Mouse (Mus musculus): Measurements from ENCODE around the gene Grik4. TPM values are rescaled to one million over a fixed set of nuclear protein-coding genes. Genes with fewer than 3 reads are reported as not detected.

Gene Grik4
- polyA plus RNA-seq, 1 experiment from 2014 or later, result 2.5 TPM

GRCm38 (mm10) chr9:42872885-42873284 lies 71.4 kb downstream of the Grik4 start:
- H3K9me3 ChIP-seq (ENCODE audit: control insufficient read depth, low read length), result no peaks in the 10 kb centered on the region
- no peak overlapping the region for H3K27ac ChIP-seq (ENCODE audit: low read depth, low read length)
- WGBS, result 62% methylated on average over 6 of the region's 6 CpGs
- no peak overlapping the region for H3K4me2 ChIP-seq (ENCODE audit: low read depth)
- DNase-seq (ENCODE audit: low spot score), result no peak
- H3K4me3 ChIP-seq (ENCODE audit: low read depth, low read length), result no peak overlapping the region
- no peak for ATAC-seq (ENCODE audit: insufficient read depth, low FRiP score, low TSS enrichment)
- H3K4me1 ChIP-seq (ENCODE audit: control insufficient read depth, insufficient read depth, low read length), result no peaks in the 10 kb centered on the region
- H3K9ac ChIP-seq (ENCODE audit: low read length), result no peak overlapping the region
- no peaks in the 10 kb centered on the region for H3K36me3 ChIP-seq (ENCODE audit: control insufficient read depth, insufficient read depth, low read length)
- H3K27me3 ChIP-seq (ENCODE audit: control insufficient read depth, insufficient read depth, low read length), result no peaks in the 10 kb centered on the region

- Histone ChIP-seq H3K36me3 (ENCODE audit: control insufficient read depth, insufficient read depth, low read length) (no peaks in the 10 kb centered on the region), H3K9me3 (ENCODE audit: control insufficient read depth, low read length) (no peaks in the 10 kb centered on the region), H3K4me3 (ENCODE audit: low read depth, low read length) (no peak overlapping the region), H3K27ac (ENCODE audit: low read depth, low read length) (no peak overlapping the region), H3K27me3 (ENCODE audit: control insufficient read depth, insufficient read depth, low read length) (0 out of 2 replicates have a peak, but pooled peaks cover under 1% of the 10 kb centered on the region), H3K9ac (ENCODE audit: low read length) (no peak overlapping the region), H3K4me2 (ENCODE audit: low read depth) (no peak overlapping the region), H3K4me1 (ENCODE audit: control insufficient read depth, insufficient read depth, low read length) (no peaks in the 10 kb centered on the region)
- ATAC-seq (ENCODE audit: insufficient read depth, low FRiP score, low TSS enrichment) (no peak), DNase-seq (ENCODE audit: low spot score) (no peak)
- 90% methylated on average over 4 of the region's 4 CpGs for WGBS
Observed at GRCm38 (mm10) chr9:42871681-42872080, 72.6 kb downstream of the Grik4 start.

- no peak for DNase-seq (ENCODE audit: low spot score)
- Histone ChIP-seq H3K4me2 (ENCODE audit: low read depth) (no peak overlapping the region), H3K9me3 (ENCODE audit: control insufficient read depth, low read length) (no peaks in the 10 kb centered on the region), H3K9ac (ENCODE audit: low read length) (no peak overlapping the region), H3K27me3 (ENCODE audit: control insufficient read depth, insufficient read depth, low read length) (0 out of 2 replicates have a peak, but pooled peaks cover 5% of the 10 kb centered on the region), H3K36me3 (ENCODE audit: control insufficient read depth, insufficient read depth, low read length) (no peaks in the 10 kb centered on the region), H3K27ac (ENCODE audit: low read depth, low read length) (no peak overlapping the region), H3K4me1 (ENCODE audit: control insufficient read depth, insufficient read depth, low read length) (peaks cover 4% of the 10 kb centered on the region; the same call in 1 of the 2 replicates), H3K4me3 (ENCODE audit: low read depth, low read length) (no peak overlapping the region)
- 50% methylated on average over 9 of the region's 9 CpGs for WGBS
- ATAC-seq (ENCODE audit: insufficient read depth, low FRiP score, low TSS enrichment), result no peak
Observed at GRCm38 (mm10) chr9:42870257-42870656, 74.0 kb downstream of the Grik4 start.

- Histone ChIP-seq H3K9me3 (ENCODE audit: control insufficient read depth, low read length) (no peaks in the 10 kb centered on the region), H3K4me3 (ENCODE audit: low read depth, low read length) (no peak overlapping the region), H3K9ac (ENCODE audit: low read length) (no peak overlapping the region), H3K27me3 (ENCODE audit: control insufficient read depth, insufficient read depth, low read length) (peaks cover 7% of the 10 kb centered on the region; the same call in 1 of the 2 replicates), H3K36me3 (ENCODE audit: control insufficient read depth, insufficient read depth, low read length) (no peaks in the 10 kb centered on the region), H3K4me2 (ENCODE audit: low read depth) (no peak overlapping the region), H3K4me1 (ENCODE audit: control insufficient read depth, insufficient read depth, low read length) (peaks cover 7% of the 10 kb centered on the region; the same call in 1 of the 2 replicates), H3K27ac (ENCODE audit: low read depth, low read length) (no peak overlapping the region)
- DNase-seq (ENCODE audit: low spot score) (no peak), ATAC-seq (ENCODE audit: insufficient read depth, low FRiP score, low TSS enrichment) (no peak)
- 61% methylated on average over 10 of the region's 10 CpGs for WGBS
Observed at GRCm38 (mm10) chr9:42868508-42868907, 75.8 kb downstream of the Grik4 start.

- Histone ChIP-seq H3K27ac (ENCODE audit: low read depth, low read length) (no peak overlapping the region), H3K9me3 (ENCODE audit: control insufficient read depth, low read length) (no peaks in the 10 kb centered on the region), H3K9ac (ENCODE audit: low read length) (no peak overlapping the region), H3K36me3 (ENCODE audit: control insufficient read depth, insufficient read depth, low read length) (no peaks in the 10 kb centered on the region), H3K4me1 (ENCODE audit: control insufficient read depth, insufficient read depth, low read length) (peaks cover 7% of the 10 kb centered on the region; the same call in 1 of the 2 replicates), H3K27me3 (ENCODE audit: control insufficient read depth, insufficient read depth, low read length) (peaks cover 7% of the 10 kb centered on the region; the same call in 1 of the 2 replicates), H3K4me2 (ENCODE audit: low read depth) (no peak overlapping the region), H3K4me3 (ENCODE audit: low read depth, low read length) (no peak overlapping the region)
- 90% methylated on average over 4 of the region's 4 CpGs for WGBS
- ATAC-seq (ENCODE audit: insufficient read depth, low FRiP score, low TSS enrichment) (no peak), DNase-seq (ENCODE audit: low spot score) (no peak)
Observed at GRCm38 (mm10) chr9:42866650-42867049, 77.6 kb downstream of the Grik4 start.

GRCm38 (mm10) chr9:42865036-42865829 lies 79.1 kb downstream of the Grik4 start:
- Histone ChIP-seq H3K9ac (ENCODE audit: low read length) (no peak overlapping the region), H3K4me2 (ENCODE audit: low read depth) (no peak overlapping the region), H3K27ac (ENCODE audit: low read depth, low read length) (no peak overlapping the region), H3K9me3 (ENCODE audit: control insufficient read depth, low read length) (no peaks in the 10 kb centered on the region), H3K4me3 (ENCODE audit: low read depth, low read length) (no peak overlapping the region), H3K27me3 (ENCODE audit: control insufficient read depth, insufficient read depth, low read length) (peaks cover 7% of the 10 kb centered on the region; the same call in 1 of the 2 replicates), H3K4me1 (ENCODE audit: control insufficient read depth, insufficient read depth, low read length) (peaks cover 7% of the 10 kb centered on the region; the same call in 1 of the 2 replicates), H3K36me3 (ENCODE audit: control insufficient read depth, insufficient read depth, low read length) (no peaks in the 10 kb centered on the region)
- DNase-seq (ENCODE audit: low spot score) (no peak), ATAC-seq (ENCODE audit: insufficient read depth, low FRiP score, low TSS enrichment) (no peak)
- WGBS, result 41% methylated on average over 11 of the region's 11 CpGs

- H3K4me1 ChIP-seq (ENCODE audit: control insufficient read depth, insufficient read depth, low read length), result peaks cover 7% of the 10 kb centered on the region; the same call in 1 of the 2 replicates
- H3K9me3 ChIP-seq (ENCODE audit: control insufficient read depth, low read length), result no peaks in the 10 kb centered on the region
- no peak for DNase-seq (ENCODE audit: low spot score)
- no peak overlapping the region for H3K4me2 ChIP-seq (ENCODE audit: low read depth)
- 69% methylated on average over 5 of the region's 5 CpGs for WGBS
- H3K9ac ChIP-seq (ENCODE audit: low read length), result no peak overlapping the region
- ATAC-seq (ENCODE audit: insufficient read depth, low FRiP score, low TSS enrichment), result no peak
- no peaks in the 10 kb centered on the region for H3K36me3 ChIP-seq (ENCODE audit: control insufficient read depth, insufficient read depth, low read length)
- no peak overlapping the region for H3K27ac ChIP-seq (ENCODE audit: low read depth, low read length)
- no peak overlapping the region for H3K4me3 ChIP-seq (ENCODE audit: low read depth, low read length)
- H3K27me3 ChIP-seq (ENCODE audit: control insufficient read depth, insufficient read depth, low read length), result peaks cover 7% of the 10 kb centered on the region; the same call in 1 of the 2 replicates
Observed at GRCm38 (mm10) chr9:42863360-42863759, 80.9 kb downstream of the Grik4 start.

GRCm38 (mm10) chr9:42861711-42862110 lies 82.6 kb downstream of the Grik4 start:
- WGBS, result 69% methylated on average over 6 of the region's 6 CpGs
- ATAC-seq (ENCODE audit: insufficient read depth, low FRiP score, low TSS enrichment) (no peak), DNase-seq (ENCODE audit: low spot score) (no peak)
- Histone ChIP-seq H3K4me3 (ENCODE audit: low read depth, low read length) (no peak overlapping the region), H3K27ac (ENCODE audit: low read depth, low read length) (no peak overlapping the region), H3K9me3 (ENCODE audit: control insufficient read depth, low read length) (no peaks in the 10 kb centered on the region), H3K4me1 (ENCODE audit: control insufficient read depth, insufficient read depth, low read length) (peaks cover 7% of the 10 kb centered on the region; the same call in 1 of the 2 replicates), H3K36me3 (ENCODE audit: control insufficient read depth, insufficient read depth, low read length) (no peaks in the 10 kb centered on the region), H3K4me2 (ENCODE audit: low read depth) (no peak overlapping the region), H3K27me3 (ENCODE audit: control insufficient read depth, insufficient read depth, low read length) (peaks cover 7% of the 10 kb centered on the region; the same call in 1 of the 2 replicates), H3K9ac (ENCODE audit: low read length) (no peak overlapping the region)

- Histone ChIP-seq H3K4me1 (ENCODE audit: control insufficient read depth, insufficient read depth, low read length) (peaks cover 7% of the 10 kb centered on the region; the same call in 1 of the 2 replicates), H3K9ac (ENCODE audit: low read length) (no peak overlapping the region), H3K4me2 (ENCODE audit: low read depth) (no peak overlapping the region), H3K4me3 (ENCODE audit: low read depth, low read length) (no peak overlapping the region), H3K36me3 (ENCODE audit: control insufficient read depth, insufficient read depth, low read length) (no peaks in the 10 kb centered on the region), H3K27me3 (ENCODE audit: control insufficient read depth, insufficient read depth, low read length) (peaks cover 3% of the 10 kb centered on the region; the same call in 1 of the 2 replicates), H3K9me3 (ENCODE audit: control insufficient read depth, low read length) (no peaks in the 10 kb centered on the region), H3K27ac (ENCODE audit: low read depth, low read length) (no peak overlapping the region)
- ATAC-seq (ENCODE audit: insufficient read depth, low FRiP score, low TSS enrichment) (no peak), DNase-seq (ENCODE audit: low spot score) (no peak)
- WGBS, result 77% methylated on average over 11 of the region's 11 CpGs
Observed at GRCm38 (mm10) chr9:42861238-42861637, 83.1 kb downstream of the Grik4 start.
